Mouse (Mus musculus) spleen, adult 12 weeks (tissue): Measurements from ENCODE around the gene Olfr1392.

Experiments used
- DNase-seq: peaks from one replicate; pipeline ENCODE4 v3.0.0; 2022; ENCODE audit warnings: low spot score

Olfr1392 gene

GRCm38 (mm10) chr11:49322442-49322841 is 37.4 kb downstream of the Olfr1392 start, which contains the start of gene Olfr1391:
Gene Olfr1391 (plus strand): TSS chr11:49322742.
- DNase-seq: no peak

DNA sequence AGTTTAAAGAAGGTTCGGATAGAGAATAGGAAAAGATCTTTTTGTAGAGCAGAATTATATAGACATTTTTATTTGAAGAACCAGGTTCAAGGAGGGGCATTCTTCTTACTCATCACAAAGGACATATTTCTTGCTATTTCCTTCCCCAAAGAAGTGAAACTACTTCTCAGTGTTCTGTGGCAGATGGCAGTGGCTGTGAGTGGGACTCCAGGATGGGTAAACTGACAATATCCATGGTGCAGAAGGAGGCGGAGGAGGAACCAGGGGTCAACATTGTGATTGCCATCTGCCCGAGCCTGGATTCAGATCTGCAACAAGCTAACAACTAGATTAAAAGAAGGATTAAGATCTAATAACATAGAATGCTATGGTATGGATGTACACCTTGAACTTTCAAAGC is 41.6 kb downstream of the Olfr1392 start:
- DNase-seq: no peak

DNA sequence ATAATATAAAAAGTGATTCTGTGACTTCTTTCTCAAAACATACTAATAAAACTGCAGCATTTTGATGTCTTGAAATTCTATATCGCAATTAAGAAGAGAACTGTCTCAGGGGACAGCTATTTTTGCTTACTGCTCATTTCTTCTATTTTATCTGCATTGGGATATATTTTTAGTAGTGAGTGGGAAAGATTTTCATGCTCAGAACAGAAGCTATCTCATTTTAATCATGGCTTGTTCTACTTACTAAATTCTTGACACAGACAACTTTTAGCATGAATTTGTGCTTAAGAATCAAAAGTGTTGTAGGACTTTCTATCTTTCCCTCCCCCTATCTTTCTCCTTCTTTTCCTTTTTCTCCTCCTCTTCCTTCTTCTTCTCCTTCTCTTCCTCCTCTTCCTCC is 44.6 kb downstream of the Olfr1392 start:
- no peak for DNase-seq

GRCm38 (mm10) chr11:49334888-49335287 is 49.8 kb downstream of the Olfr1392 start, which contains the start of gene Olfr1390:
Gene Olfr1390 (plus strand): TSS chr11:49335188.
- DNase-seq: no peak

DNA sequence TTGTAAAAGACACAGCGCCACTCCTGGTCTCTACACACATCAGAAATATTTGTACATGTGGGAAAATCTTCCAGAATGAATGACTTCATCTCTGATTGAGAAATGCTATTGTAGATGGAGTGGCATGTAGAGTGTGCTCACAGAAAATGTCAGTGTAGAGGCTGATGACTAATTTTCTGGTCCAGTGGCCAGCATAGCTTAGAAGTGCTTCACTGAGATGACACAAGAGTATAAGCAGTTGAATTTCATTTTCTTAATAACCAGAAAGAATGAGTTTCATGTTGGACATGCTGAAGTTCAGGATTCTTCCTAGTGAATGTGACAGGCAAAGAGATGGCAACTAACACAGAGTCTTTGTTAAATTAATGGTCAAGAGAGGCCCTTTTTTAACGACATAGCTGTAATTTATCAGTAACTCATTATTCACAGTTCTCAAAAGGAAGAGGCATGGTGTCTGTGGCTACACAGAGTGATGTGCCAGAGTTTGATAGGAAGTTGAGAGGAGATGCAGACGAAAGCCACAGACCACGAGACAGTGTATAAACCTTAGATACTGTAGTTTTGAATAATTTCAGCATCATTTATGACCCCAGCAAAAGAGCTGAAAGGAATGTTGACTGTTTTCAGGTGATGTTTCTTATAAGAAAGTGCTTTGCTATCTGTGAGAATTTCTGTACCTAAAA is 52.2 kb downstream of the Olfr1392 start:
- DNase-seq: no peak
